Mouse (Mus musculus) megakaryocyte progenitor cell, adult 5-6 weeks (primary cell): ENCODE data around the gene St3gal2. TPM values are rescaled to one million over a fixed set of nuclear protein-coding genes. Genes with fewer than 3 reads are reported as not detected.
A peak's percentile ranks its signal among the peaks of the same experiment; 100 is the strongest.
"Not testable (repeated sequence)": the region's sequence is repeated elsewhere in the genome, so short reads cannot be mapped to it uniquely, and the experiment has no call there.

Experiments used
- ATAC-seq: replicated peaks from 2 replicates; pipeline ENCODE4 v1.8.0; 2016; ENCODE audit warnings: mild to moderate bottlenecking, moderate TSS enrichment, inconsistent platforms; ENCODE audit not compliant: poor library complexity
- total RNA-seq, 2 experiments: library from RNA; stranded (forward) in 1 of 2; stranded (reverse) in 1 of 2; fragments of 157-497, 149-512 nt in 1 of 2; fragments of 200-1000 nt in 1 of 2; gene quantifications; 2 replicates each; pipeline versions ENCODE4 v1.2.3 to v1.2.4; 2015 to 2017

The St3gal2 gene
- total RNA-seq, 2 experiments from 2014 or later: 5.8 to 6.9 TPM

DNA sequence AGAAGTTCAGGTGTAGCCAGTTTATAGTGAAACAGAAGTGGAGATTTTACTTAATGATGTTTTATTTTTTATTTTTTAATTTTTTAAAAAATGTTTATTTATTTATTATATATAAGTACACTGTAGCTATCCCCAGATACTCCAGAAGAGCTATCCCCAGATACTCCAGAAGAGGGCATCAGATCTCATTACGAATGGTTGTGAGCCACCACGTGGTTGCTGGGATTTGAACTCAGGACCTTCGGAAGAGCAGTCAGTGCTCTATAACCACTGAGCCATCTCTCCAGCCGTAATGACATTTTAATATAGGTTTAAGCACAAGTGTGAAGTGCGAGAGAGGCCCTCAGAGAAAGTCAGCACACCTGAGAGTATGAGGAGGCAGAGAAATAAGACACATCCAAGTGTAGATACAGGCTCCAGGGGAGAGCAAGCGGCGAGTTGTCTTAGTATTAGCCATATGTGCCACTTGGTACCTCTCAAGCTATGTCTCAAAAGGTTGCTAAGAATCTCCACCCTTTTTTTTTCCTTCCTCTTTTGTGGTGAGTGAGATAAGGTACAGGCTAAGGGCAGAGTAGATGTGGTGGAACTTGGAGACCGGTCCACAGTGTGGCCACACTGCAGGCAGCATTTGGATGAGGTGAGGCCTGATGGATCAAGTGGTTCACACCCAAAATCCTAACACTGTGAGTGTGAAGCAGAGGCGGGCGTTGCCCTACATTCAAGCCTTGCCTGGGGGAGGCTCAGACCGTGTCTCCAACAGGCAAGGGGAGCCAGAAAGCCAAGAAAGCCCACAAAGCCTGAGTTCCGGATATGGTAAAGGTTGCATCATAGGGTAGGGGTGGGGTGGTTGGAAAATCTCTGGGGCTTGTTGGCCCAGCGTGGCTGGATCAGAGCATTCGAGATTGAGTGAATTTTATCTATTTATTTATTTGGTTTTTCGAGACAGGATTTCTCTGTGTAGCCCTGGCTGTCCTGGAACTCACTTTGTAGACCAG, 7.8 kb upstream of the St3gal2 start:
- peak; percentile 91 for ATAC-seq

DNA sequence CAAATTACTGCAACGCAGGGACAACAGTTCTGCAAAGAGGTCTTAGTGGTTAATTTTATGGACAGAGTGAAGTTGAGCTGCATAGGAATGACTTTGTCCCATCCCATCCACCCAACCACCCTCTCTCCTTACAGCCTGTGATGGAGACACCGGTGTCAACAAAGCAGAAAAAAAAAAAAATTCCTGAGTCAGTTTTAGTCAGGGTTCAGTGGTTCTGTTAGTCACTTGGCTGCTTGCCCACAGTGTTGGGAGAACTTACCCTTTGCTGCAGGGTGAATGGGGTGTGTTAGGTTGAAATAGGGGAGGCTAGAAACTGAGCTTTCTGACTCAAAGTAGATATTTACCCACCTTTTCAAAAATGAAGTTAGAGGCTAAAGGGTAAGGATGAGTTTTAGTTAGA, 2.3 kb upstream of the St3gal2 start:
- no peak for ATAC-seq

DNA sequence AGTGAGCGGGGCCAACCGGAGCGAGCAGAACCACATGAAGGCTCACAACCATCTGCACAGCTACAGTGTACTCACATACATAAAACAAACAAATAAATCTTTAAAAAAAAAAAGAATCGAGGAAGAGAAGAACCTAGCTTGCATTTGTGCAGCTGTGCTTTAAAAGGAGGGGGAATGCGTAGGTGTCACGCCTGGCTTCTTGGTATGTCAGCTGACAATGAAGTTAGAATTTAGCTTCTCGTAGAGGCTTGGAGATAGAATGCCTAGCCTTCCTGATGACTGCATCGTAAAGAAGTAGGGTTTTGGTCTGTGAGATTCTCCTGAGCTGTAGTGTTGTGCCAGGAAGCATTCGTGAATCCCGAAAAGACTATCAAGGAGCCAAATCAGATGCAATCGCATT, 1.7 kb upstream of the St3gal2 start:
- ATAC-seq: no peak

DNA sequence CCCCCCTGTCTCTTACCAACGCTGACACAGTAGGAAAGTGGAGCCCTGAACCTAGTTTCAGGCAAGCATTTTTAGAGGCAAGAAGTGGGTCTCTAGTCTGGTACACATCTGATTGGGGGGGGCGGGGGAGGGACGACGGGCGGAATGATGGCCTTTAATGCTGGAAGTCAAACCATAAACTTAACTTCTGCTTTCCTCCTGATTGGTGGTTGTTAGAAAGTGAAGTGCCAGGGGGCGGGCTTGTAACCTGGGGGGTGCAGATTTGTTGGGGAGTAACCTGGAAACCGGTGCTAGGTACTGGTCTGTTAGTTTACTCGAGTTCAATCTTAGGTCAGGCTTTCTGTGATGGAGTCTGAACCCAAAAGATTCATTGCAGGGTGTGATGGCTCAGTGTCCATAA, 1.3 kb upstream of the St3gal2 start:
- no peak for ATAC-seq

DNA sequence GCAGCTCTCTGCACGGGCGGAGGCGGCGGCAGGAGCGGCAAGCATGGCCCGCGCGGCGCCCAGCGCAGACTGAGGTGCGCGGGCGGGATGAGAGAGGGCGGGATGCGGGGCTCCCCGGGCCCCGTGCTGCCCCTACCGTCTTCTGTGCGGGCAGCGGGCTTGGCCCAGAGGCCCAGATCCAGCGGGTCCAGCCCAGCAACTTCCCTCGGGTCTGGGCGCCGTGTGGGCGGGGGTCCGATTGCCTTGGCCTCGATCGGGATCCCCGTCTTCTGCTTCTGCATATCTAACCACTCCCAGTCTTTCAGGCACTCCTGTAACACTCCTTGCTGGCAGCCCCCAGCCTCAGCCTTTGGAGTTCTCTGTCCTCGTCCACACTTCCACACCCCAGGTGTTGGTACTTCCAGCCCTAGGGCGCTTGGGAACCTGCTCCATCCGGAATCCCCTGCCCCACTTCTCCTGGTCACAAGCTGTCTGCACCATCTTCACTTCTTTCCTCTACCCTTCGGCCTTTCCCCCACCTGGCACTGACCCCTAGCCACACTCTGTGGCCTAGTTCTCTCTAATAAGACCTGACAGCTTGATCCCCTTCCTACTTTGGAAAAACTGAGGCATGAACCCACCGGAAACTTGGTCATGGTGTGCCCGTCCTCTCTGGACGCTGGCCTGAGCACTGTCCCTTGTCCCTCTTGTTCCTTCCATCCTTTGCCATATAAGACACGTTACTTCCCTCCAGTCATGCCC, 480 bp downstream of the St3gal2 start:
- ATAC-seq: no peak

DNA sequence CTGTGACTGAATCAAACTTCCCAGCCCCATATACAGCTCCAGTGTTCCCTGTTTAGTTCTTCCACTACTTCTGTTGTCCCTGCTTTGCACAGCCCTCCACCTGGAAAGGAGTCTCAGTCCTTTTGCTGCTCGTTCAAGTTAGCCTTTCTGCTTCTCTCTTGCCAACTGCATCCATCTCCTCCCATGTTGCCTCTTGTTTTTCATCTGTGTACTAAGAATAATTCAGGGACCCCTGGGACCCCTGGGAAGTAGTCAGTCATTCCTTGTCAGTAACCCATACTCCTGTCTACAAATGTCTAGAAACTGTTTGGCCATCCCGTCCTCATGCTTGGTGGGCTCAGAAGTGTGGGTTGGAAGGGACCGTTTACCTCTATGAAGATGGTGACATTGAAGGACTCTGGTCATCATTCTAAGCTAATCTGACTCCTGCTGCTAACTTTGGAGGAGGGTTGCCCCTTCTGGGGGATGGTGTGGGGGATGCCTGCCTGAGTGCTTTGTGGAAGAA, 1.1 kb downstream of the St3gal2 start:
- ATAC-seq: no peak

DNA sequence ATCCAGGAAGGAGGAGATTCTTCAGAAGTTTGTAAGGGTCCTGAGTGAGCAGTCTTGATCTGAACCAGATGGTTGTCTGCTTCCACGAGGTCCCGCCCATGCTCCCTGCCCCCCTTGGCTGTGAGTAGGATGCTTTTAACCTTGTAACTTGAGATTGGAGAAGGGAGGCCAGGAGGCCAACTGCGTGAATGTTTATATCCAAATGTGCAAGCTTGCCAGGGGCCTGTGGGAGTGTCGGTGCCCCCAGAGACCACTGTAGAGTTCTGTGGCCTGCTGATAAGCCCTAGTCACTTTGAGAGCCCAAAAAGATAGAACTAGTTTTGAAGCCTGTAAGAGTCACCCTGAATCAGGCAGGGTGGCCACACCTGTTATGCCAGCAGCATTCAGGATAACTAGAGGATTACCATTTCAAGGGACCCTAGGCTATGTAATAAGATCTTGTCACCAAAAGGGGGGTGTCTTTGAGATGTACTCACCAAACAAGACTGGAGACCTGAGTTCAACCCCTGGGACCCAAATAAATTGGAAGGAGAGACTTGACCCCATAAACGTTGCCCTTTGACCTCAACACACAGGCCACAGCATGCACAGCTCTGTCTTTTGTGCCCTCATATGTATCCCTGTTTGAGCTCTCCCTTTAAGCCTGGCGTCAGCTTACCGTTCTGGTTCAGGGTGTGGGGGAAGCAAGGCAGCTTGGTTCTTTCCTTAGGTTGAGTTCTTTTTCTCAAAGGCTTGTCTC, 1.9 kb downstream of the St3gal2 start:
- ATAC-seq: peak; percentile 62

DNA sequence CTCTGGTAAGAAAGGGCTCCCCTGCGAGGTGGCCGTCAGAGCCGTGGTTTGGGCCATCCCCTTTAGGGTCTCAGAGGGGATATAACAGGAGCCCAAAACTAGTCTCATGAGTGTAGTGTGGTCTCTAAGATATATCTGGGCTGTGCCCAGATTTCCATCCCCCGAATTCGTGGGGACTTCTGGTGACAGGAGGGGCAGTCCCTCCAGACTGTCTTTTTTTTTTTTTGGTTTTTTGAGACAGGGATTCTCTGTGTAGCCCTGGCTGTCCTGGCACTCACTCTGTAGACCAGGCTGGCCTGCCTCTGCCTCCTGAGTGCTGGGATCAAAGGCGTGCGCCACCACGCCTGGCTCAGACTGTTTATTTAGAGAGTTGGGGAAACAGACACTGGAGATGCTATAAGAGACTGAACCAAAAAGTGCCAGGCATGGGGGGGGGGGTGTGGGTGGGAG, 6.0 kb downstream of the St3gal2 start:
- ATAC-seq: no peak

DNA sequence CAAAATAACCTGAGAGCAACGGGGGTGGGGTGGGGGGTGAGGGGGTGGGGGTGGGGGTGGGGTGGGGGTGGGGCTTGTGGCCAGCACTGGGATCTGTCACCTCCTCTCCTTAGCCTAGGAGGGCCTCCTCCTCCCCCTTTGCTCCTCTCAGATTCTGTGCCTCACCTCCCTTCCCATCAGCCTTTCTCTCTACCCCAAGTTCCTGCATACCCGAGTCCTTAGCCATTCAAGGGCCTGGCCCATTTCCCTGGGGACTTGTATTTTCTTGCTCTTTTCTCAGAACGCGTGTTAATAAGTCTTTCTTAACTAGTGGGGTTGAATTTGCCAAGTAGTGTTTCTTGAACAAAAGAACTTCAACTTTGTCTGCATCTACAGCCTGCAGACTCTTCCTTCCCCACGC, 7.0 kb downstream of the St3gal2 start:
- no peak for ATAC-seq

DNA sequence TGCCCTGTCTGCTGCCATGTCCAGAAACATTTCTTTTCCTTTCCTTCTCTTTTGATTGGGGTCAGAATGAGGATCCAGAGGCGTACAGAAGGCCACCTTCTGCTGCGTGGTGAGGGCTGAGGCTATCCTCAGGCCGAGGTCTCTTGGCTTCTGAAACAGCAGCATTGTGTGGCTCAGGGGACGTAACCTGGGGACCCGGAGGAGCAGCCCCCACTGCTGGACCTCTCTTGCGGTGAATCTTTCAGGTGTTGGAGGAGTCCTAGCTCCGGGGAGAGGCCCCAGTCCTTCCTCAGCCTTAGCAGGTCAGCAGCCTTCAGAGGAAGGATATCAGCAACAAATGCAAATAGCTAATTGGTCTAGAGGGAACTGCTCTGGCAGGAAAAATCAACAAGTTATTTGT, 8.7 kb downstream of the St3gal2 start:
- ATAC-seq: no peak

DNA sequence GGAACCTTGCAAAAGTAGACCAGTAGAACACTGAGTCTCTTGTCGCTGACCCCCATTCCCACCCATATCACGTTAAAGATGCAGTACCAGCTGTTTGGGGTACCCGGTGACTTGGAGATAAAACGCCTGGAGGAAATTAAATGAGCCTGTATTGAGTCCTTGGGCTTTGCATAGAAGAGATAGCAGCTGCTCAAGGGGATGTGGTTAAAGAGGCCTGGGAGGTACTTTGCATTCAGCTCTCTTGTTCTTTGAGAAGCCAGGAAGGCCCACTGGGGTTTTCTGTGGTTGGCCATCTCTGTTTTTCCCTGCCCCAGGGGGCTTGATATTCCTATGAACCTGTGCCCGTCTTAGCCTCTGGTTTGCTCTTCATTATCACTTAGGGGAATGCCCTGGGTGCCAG, 9.3 kb downstream of the St3gal2 start:
- ATAC-seq: peak; percentile 72

DNA sequence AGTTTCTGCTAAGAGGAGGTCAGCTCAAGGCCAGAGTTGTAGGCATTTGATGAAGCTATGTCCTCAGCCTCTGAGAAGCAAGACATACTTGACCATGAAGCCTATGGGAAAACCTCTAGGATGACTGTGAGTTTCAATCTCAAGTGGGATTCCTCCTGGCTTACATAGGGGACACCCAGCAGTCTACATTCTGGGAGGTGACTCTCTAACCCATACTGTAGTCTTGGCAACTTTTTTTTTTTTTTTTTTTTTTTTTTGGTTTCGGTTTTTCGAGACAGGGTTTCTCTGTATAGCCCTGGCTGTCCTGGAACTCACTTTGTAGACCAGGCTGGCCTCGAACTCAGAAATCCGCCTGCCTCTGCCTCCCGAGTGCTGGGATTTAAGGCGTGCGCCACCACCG, 9.9 kb downstream of the St3gal2 start:
- ATAC-seq: not testable (repeated sequence)

DNA sequence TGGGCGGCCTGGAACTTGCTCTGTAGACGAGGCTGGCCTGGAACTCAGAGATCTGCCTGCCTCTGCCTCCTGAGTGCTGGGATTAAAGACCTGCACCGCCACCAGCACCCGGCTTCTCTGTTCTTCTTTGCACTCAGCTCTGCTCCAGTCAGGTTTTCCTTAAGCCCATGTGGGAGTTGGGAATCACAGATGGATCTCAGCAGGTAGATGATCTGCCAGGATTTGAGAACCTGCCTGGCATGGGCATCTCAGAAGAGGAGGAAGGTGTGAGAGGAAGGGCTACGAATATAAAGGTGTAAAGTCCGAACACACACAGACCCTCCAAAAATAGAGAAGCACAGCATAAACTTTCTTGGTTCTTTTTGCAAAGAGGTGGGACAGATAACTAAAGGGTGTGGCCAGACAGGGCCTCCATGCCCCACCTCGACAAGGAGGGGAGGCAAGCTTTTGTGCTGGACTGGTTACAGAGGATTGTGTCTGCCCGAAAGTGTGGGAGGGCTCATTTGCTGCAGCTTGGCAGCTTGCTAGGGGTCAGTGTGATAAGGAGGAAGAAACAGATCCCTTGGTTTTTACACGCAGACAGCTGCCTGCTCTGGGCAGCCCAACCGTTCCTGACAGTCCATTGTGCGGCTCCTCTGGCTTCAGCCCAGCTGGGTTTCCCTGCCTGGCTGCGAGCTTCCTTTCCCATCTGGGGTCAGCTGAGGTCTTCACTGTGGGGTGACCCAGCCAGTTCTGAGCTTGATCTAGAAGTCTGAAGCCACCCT, 11.6 kb downstream of the St3gal2 start:
- peak; percentile 74 for ATAC-seq

DNA sequence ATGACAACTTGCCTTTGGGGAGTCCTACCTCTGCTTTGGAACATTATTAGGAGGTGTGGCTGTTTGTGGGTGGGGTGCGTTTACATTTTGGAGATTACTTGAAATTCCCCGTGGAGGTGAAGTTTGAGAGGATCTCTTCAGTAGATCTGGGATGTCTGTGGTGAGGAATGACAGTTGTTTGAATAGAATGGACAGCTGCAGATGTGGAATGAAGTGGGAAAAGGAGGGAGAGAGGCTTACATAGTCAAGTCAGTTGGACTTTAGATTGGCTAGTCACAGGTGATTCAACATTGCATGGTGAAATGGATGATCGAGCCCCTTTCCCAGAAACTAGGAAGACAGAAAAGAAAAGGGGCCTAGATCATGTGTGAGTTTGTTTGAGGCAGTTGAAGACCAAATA, 12.7 kb downstream of the St3gal2 start:
- ATAC-seq: no peak

DNA sequence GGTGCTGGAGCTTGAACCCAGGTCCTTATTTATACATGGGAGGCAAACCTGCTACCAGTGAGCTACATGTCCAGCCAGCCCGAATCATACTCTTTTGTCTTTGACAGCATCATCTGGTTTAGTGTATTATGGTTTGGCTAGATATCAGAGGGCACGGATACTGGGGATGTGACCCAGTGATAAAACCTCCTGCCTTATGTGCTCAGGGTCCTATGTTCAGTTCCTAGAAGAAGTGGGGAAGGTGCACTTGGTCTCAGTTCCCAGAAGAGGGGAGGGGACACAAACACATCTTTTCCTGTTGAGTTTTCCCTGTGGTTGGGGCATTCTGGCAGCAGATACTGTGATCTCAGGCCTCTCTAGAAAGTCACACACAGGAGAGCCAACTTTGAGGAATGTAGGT, 13.6 kb downstream of the St3gal2 start:
- ATAC-seq: no peak

DNA sequence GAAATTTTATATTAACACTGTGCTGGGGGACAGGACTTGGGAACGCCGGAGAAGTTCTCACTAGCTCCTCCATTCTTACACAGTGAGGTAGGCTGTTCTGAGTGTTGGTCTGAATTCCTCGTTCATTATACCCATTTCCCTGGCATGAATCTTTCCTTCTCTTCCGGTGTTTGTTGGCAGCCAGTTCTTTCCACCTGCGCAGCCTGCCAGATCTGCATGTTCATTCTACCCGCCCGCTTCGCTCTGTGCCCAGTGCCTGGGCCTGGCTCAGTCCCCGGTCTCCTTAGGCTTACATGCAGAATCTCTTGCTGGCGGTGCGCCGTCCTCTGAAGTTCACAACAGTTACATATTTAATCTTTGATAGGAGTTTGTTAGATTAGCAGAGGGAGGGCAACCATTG, 16.5 kb downstream of the St3gal2 start:
- no peak for ATAC-seq

DNA sequence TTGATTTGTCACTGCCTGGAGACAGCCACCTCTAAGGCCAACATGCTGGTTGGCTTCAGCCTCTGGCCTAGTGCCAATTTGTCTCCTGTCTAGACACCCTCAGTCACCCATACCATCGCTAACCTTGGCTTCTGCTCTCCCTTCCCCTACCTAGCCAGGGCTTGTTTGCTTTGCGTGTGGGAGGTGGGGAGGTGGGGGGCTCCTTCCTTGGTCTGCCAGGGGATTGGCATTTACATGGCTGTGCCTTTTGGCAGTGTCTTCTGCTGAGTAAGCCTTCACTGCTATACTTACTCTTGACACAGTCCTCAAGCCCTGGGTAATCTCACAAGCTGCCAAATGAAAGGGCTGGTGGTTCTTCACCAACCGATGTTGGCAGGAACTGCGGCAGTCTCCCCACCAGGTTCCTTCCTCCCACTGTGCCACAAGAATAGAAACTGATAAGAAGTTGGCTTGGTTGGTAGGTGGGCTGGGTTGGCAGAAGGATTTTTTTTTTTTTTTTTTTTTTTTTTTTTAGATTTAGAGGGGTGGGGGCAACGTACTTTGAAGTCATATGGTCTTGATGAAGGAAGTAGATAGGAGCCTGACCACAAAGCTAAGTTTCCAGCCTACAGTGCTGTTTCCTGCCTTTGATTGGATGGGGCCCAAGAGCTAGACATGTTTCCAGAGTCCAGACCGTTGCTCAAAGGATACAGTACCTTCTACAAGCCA, 19.3 kb downstream of the St3gal2 start:
- ATAC-seq: peak; percentile 91

DNA sequence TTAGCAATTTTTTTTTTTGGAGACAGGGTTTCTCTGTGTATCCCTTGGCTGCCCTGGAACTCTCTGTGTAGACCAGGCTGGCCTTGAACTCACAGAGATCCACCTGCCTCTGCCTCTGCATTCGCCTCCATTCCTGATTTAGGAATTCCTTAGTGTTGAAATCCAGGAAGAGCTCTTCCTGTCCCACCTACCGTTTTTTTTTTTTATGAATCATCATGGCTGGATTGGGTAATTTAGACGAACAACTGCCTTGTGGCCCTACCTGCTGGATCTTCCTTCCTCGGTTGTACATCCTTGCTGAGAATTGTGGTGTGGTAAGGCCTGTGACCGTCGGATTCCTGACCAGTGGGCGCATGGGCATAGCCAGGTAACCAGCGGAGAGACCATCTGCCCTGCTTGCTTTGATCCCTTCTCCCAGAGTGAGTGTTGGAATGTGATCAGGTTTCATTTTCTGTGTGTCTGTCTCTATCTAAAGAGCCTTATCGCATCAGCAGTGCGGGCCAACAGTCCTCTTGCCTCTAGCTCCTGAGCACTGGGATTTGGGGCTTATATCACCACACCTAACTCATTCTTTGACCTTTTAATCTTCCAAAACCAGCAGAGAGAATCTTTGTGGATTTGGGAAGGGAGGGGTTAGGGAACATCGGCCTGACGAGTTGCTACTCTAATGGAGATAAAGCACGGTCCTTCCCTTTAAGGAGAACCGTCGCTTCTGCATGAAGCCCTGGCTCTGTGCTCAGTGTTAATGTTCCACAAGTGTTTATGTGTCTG, 21.1 kb downstream of the St3gal2 start:
- no peak for ATAC-seq

DNA sequence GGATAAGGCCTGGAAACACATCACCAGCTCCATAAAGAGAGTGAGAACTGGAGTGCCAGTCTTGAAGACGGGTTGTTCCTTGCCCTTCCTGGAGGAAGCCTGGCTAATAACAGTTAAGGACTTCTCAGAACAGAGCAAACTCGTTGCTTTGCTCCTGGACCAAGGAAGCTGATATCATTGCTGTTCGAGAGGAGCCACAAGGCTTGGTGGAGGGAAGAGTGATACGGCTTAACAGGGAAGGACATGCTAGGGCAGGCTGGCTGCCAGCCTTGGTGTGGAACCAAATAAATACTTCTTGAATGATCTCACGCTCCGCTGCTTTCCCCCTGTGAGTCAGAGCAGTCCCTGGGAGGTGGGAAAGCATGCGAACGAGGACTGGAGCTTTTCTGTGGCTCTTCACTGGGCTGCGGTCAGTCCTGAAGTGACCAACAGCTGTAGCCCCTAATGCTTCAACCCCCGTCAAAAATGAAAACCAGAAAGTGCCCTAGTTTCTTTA, 21.8 kb downstream of the St3gal2 start:
- ATAC-seq: no peak
